Mouse (Mus musculus): ENCODE data around the gene Irs3.

DNA sequence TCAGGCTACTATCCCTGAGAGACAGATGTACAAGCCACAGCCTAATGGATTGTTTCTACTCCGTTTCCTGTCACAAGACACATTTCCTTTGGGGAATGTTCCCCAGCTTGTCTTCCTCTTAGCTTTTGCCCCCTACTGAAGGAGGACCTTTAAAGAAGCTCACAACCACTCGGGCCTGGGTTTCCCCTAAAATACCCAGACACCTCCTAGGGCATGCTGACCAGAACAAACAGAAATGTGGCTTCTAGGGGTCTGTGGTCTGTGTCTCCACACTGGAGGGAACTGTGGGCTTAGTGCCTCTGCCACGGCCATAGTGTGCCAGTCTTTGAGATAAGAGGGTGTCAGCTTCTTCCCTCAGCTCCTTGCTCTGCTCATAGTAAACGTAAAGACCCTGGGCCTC is 13.9 kb downstream of the Irs3 start:
- no peak for TF ChIP-seq POLR2A (IDR thresholded peaks at IDR 0.05; ENCODE audit: low read depth, low read length)
- TF ChIP-seq CTCF (IDR thresholded peaks at IDR 0.05; ENCODE audit: borderline replicate concordance, insufficient read depth, low read length) = no peak
